Mouse (Mus musculus) retina, postnatal 7 days (tissue): ENCODE measurements around the gene Zp1.

Source experiments
- DNase-seq: peaks from one replicate; pipeline ENCODE4 v3.0.0-alpha.2; 2012; ENCODE audit warnings: low read depth, low spot score

The Zp1 gene

DNA sequence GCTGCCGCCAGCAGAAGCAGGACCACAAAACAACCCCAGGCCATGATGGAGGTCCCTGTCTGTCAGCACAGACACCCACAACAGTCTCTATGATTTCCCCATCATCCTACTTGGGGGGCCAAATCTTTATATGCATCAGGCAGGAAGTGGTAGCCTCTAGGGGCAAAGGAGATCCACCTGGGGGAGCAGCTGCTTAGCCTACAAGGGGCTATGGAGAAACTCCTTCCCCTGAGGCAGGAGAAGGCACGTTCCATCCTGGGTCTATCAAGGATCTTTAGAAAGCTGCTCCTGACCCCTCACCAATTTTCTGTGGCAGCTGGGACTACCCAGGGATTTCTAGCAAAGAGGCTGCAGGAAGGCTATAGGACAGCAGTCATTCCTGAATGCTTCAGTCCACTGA is at the start of gene Zp1:
Gene Zp1, minus strand, starts transcription at position 101 of the 400 bp plus-strand sequence.
- DNase-seq, result no peak

GRCm38 (mm10) chr19:10968578-10968977 is 48.1 kb upstream of the Zp1 start:
- DNase-seq, result no peak

GRCm38 (mm10) chr19:10965721-10966120 is 45.3 kb upstream of the Zp1 start:
- no peak for DNase-seq

DNA sequence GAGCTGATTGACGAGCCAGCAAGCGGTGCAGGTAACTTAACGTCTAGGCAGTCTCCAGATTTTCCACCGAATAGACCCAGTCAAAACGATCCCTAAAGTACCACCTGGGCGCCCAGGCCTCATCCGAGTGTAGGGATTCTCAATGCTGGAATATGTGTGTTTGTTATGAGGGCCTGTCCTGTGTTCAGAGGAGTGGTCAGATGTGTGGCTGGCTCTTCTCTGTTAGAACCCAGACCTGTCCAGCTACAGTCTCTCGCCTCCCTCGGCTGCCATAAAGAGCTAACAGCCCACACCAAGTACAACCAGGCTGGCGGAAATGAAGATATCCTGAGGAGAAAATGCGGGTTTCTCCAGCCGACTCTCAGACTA is 39.5 kb upstream of the Zp1 start:
- DNase-seq, result no peak

GRCm38 (mm10) chr19:10959085-10959977 is 38.9 kb upstream of the Zp1 start:
- peak; percentile 73 for DNase-seq

GRCm38 (mm10) chr19:10952021-10952939 is 31.8 kb upstream of the Zp1 start:
- DNase-seq, result peak; percentile 81

DNA sequence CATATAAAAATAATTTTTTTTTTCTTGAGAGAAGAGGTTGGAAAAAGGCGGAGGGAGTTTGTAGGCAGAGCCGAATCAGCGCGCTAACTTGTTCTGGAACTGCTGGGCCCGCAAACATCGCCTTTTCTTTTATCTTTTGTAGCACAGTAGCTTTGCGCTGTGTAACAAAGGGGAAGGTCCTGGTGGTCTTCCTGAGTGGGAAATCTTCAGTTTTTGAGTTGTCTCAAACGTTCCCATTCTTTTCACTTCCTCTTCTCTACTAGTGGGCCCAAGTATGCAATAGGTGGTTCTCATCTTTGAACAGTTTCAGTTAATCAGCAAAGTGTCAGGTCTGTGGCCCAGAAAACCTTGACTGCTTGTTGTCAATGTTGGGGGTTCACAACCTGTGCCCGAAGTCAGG is 29.1 kb upstream of the Zp1 start:
- DNase-seq, result no peak

- peak; percentile 97 for DNase-seq
Measured at GRCm38 (mm10) chr19:10949112-10949511, 28.7 kb upstream of the Zp1 start, which contains the start of gene Ccdc86. Gene Ccdc86 (minus strand): TSS chr19:10949266.

GRCm38 (mm10) chr19:10948416-10948815 is 28.0 kb upstream of the Zp1 start:
- DNase-seq, result no peak

DNA sequence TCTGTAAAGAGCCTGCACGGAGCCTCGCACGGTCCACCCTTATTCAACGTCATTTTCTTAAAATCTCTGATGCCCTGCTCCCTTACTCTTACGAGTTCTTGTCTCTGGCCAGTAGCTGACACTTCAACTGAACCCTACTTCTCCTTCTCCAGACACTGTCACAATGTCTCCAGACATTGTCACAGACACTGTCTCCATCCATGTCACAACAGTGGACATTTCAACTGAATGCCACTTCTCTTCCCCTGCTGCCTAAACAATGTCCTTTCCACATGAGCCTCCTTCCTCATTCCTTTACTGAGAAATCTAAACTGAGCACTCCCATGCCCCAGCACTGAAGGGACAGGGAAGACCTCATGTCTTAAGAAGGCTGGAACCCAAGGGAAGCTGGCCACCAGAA is 26.8 kb upstream of the Zp1 start:
- DNase-seq, result no peak

DNA sequence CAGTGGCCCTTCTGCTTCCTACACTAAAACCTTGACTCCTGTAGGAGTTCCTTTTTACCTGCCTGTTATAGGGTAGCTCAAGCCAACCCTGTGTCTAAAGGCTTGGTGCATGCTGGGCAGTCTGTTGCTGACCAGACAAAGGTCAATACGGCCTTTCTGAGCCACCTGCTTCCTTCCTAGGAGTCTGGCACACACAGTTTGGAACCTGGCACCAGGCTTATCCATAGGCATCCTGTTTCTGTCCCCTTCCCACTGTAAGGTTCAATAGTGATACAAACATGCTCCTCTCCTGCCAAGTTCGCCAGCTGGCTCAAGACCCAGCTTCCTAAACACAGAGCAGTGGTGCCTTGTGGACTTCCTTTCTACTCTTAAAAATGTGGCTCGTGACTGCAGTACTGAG is 26.1 kb upstream of the Zp1 start:
- no peak for DNase-seq

- DNase-seq, result no peak
Measured at GRCm38 (mm10) chr19:10943955-10944354, 23.5 kb upstream of the Zp1 start.

- no peak for DNase-seq
Measured at GRCm38 (mm10) chr19:10940801-10941457, 20.5 kb upstream of the Zp1 start.

DNA sequence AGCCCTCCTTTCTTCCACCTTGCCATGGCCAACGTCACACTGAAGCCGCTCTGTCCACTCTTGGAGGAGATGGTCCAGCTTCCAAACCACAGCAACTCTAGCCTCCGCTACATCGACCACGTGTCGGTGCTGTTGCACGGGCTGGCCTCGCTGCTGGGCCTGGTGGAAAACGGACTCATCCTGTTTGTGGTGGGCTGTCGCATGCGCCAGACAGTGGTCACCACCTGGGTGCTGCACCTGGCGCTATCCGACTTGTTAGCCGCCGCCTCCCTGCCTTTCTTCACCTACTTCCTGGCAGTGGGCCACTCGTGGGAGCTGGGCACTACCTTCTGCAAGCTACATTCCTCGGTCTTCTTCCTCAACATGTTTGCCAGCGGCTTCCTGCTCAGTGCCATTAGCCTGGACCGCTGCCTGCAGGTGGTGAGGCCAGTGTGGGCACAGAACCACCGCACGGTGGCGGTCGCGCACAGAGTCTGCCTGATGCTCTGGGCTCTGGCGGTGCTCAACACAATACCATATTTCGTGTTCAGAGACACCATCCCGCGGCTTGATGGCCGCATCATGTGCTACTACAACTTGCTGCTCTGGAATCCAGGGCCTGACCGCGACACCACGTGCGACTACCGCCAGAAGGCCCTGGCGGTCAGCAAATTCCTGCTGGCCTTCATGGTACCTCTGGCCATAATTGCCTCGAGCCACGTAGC is 19.8 kb upstream of the Zp1 start:
- DNase-seq, result peak; percentile 65

GRCm38 (mm10) chr19:10938771-10939170 is 18.3 kb upstream of the Zp1 start:
- no peak for DNase-seq

DNA sequence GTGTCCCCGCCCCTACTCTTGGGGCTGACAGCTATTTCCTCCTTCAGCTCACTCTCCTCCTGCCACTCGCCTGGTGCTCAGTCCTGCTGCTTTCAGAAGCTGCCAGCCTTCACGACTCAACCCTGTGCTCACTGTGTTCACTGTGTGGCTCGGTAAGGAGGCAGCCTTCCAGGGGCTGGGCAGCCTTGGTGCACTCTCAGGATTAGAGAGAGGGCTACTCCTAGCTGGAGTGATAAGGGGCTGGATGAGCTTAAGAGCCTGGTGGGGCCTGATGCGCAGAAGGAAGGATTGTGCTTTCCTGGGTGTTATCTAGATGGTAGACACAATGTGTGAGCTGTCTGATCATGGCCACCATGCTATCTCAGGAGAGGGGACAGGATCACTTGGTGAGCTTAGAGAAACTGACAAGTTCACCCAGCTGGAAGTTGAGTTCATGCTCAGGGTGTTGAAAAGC is 16.7 kb upstream of the Zp1 start, which contains the start of gene Ptgdr2:
Gene Ptgdr2, plus strand, starts transcription at position 51 of the 454 bp plus-strand sequence.
- DNase-seq, result no peak

GRCm38 (mm10) chr19:10936077-10936476 is 15.6 kb upstream of the Zp1 start:
- no peak for DNase-seq

GRCm38 (mm10) chr19:10935029-10935428 is 14.6 kb upstream of the Zp1 start:
- DNase-seq, result no peak

GRCm38 (mm10) chr19:10930641-10931040 is 10.2 kb upstream of the Zp1 start:
- DNase-seq, result no peak

DNA sequence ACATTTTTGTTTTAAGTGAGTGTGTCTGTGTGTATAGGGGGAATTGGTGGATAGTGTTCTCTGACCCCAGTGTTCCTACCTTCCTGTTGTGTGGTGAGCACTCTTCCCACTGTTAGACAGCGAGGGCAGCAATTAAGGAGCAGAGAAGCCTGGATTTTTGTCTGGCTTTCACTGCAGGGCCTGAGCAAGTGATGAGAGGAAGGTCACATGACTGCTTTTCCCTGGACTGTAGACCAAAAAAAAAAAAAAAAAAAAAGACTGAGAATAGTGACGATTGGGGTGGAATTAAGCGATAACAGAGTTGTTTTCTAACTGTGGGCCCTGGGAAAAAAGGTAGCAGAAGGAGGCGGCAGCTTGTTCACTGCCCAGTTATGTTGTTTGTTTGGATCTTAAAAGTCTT is 6.2 kb upstream of the Zp1 start:
- no peak for DNase-seq

GRCm38 (mm10) chr19:10926123-10926621 is 5.7 kb upstream of the Zp1 start:
- DNase-seq, result no peak
